Mouse (Mus musculus) embryonic fibroblast, embryonic 13.5 days (primary cell): ENCODE measurements around the gene 3110009E18Rik. TPM values are rescaled to one million over a fixed set of nuclear protein-coding genes. Genes with fewer than 3 reads are reported as not detected.

ENCODE experiments used
- H3K27ac ChIP-seq: 2 replicates; pipeline ENCODE4 v1.5.1; 2012; ENCODE audit warnings: low read length, control low read depth, inconsistent platforms; ENCODE audit not compliant: insufficient read depth
- H3K4me1 ChIP-seq: 2 replicates; pipeline ENCODE4 v1.6.1; 2011; ENCODE audit warnings: low read length; ENCODE audit not compliant: control insufficient read depth, insufficient read depth
- H3K4me3 ChIP-seq: 2 replicates; pipeline ENCODE4 v1.5.1; 2011; ENCODE audit warnings: mild to moderate bottlenecking, control low read depth, low read length; ENCODE audit not compliant: insufficient read depth
- CTCF ChIP-seq: IDR thresholded peaks from 2 replicates; pipeline ENCODE4 v1.5.1; 2011; ENCODE audit warnings: mild to moderate bottlenecking, control low read depth, low read length, moderate library complexity, borderline replicate concordance; ENCODE audit not compliant: insufficient read depth
- POLR2A ChIP-seq: IDR thresholded peaks from 2 replicates; pipeline ENCODE4 v1.6.1; 2011; ENCODE audit warnings: low read depth, mild to moderate bottlenecking, control low read depth, low read length, moderate library complexity
- polyA plus RNA-seq: library from polyadenylated mRNA; stranded (reverse); fragments of >200 nt; gene quantifications from 2 replicates; pipeline ENCODE4 v1.2.4, GENCODE M21; 2011; ENCODE audit warnings: low read depth; ENCODE audit not compliant: missing spikeins, insufficient read length

The 3110009E18Rik gene
- polyA plus RNA-seq, 1 experiment, result 7.2 TPM

GRCm38 (mm10) chr1:120170307-120170706 is 49.3 kb downstream of the 3110009E18Rik start:
- TF ChIP-seq CTCF (no peak), POLR2A (no peak)
- Histone ChIP-seq H3K27ac (no peak overlapping the region), H3K4me1 (no peaks in the 10 kb centered on the region), H3K4me3 (no peak overlapping the region)

- Histone ChIP-seq H3K4me1 (no peaks in the 10 kb centered on the region), H3K27ac (no peak overlapping the region), H3K4me3 (no peak overlapping the region)
- no peak for TF ChIP-seq CTCF
- no peak for TF ChIP-seq POLR2A
These were observed 51.0 kb downstream of the 3110009E18Rik start for GRCm38 (mm10) chr1:120171819-120172521.

- Histone ChIP-seq H3K4me3 (no peak overlapping the region), H3K27ac (no peak overlapping the region), H3K4me1 (no peaks in the 10 kb centered on the region)
- TF ChIP-seq CTCF, result no peak
- no peak for TF ChIP-seq POLR2A
These were observed 54.0 kb downstream of the 3110009E18Rik start for GRCm38 (mm10) chr1:120174991-120175390.

- no peak for TF ChIP-seq CTCF
- H3K4me3 ChIP-seq, result no peak overlapping the region
- H3K27ac ChIP-seq, result no peak overlapping the region
- no peaks in the 10 kb centered on the region for H3K4me1 ChIP-seq
These were observed 55.3 kb downstream of the 3110009E18Rik start for GRCm38 (mm10) chr1:120176313-120176712.

GRCm38 (mm10) chr1:120177141-120177540 is 56.2 kb downstream of the 3110009E18Rik start:
- no peak for TF ChIP-seq CTCF
- no peak for TF ChIP-seq POLR2A
- Histone ChIP-seq H3K4me1 (no peaks in the 10 kb centered on the region), H3K27ac (no peak overlapping the region), H3K4me3 (no peak overlapping the region)

GRCm38 (mm10) chr1:120186204-120186603 is 65.2 kb downstream of the 3110009E18Rik start:
- Histone ChIP-seq H3K27ac (no peak overlapping the region), H3K4me1 (no peaks in the 10 kb centered on the region), H3K4me3 (no peak overlapping the region)
- TF ChIP-seq CTCF (no peak), POLR2A (no peak)

GRCm38 (mm10) chr1:120186655-120187054 is 65.7 kb downstream of the 3110009E18Rik start:
- H3K27ac ChIP-seq, result no peak overlapping the region
- no peaks in the 10 kb centered on the region for H3K4me1 ChIP-seq
- TF ChIP-seq POLR2A, result no peak
- no peak for TF ChIP-seq CTCF
- no peak overlapping the region for H3K4me3 ChIP-seq

GRCm38 (mm10) chr1:120187059-120187458 is 66.1 kb downstream of the 3110009E18Rik start:
- no peak overlapping the region for H3K4me3 ChIP-seq
- TF ChIP-seq CTCF (no peak), POLR2A (no peak)
- H3K4me1 ChIP-seq, result no peaks in the 10 kb centered on the region
- no peak overlapping the region for H3K27ac ChIP-seq

GRCm38 (mm10) chr1:120189206-120189605 is 68.2 kb downstream of the 3110009E18Rik start:
- H3K27ac ChIP-seq, result no peak overlapping the region
- no peak overlapping the region for H3K4me3 ChIP-seq
- no peak for TF ChIP-seq CTCF
- TF ChIP-seq POLR2A, result no peak
- H3K4me1 ChIP-seq, result no peaks in the 10 kb centered on the region

- TF ChIP-seq CTCF (no peak), POLR2A (no peak)
- H3K27ac ChIP-seq, result no peak overlapping the region
These were observed 69.3 kb downstream of the 3110009E18Rik start for GRCm38 (mm10) chr1:120190300-120190699.

More at GRCm38 (mm10) chr1:120190300-120190699, 69.3 kb downstream of the 3110009E18Rik start:
- no peak overlapping the region for H3K4me3 ChIP-seq
- no peaks in the 10 kb centered on the region for H3K4me1 ChIP-seq
